Mouse (Mus musculus): ENCODE measurements around the gene Cd109.

Gene Cd109

GRCm38 (mm10) chr9:78646008-78646777 is 30.8 kb downstream of the Cd109 start:
- DNase-seq (ENCODE audit: low spot score): peak; percentile 58

GRCm38 (mm10) chr9:78648641-78649040 is 33.3 kb downstream of the Cd109 start:
- no peak for DNase-seq (ENCODE audit: low spot score)

GRCm38 (mm10) chr9:78649398-78649797 is 34.1 kb downstream of the Cd109 start:
- no peak for DNase-seq (ENCODE audit: low spot score)

GRCm38 (mm10) chr9:78657564-78657963 is 42.2 kb downstream of the Cd109 start:
- DNase-seq (ENCODE audit: low spot score): no peak

- DNase-seq (ENCODE audit: low spot score): no peak
These were observed 56.2 kb downstream of the Cd109 start for GRCm38 (mm10) chr9:78671446-78671985.

GRCm38 (mm10) chr9:78700691-78701090 is 85.3 kb downstream of the Cd109 start:
- DNase-seq (ENCODE audit: low spot score): peak; percentile 64

- DNase-seq (ENCODE audit: low spot score): no peak
These were observed 87.3 kb downstream of the Cd109 start for GRCm38 (mm10) chr9:78702509-78703239.

- DNase-seq (ENCODE audit: low spot score): no peak
These were observed 105.8 kb downstream of the Cd109 start for GRCm38 (mm10) chr9:78720888-78721798.

- DNase-seq (ENCODE audit: low spot score): no peak
These were observed 116.6 kb downstream of the Cd109 start for GRCm38 (mm10) chr9:78731931-78732330.

GRCm38 (mm10) chr9:78735519-78735918 is 120.2 kb downstream of the Cd109 start:
- no peak for DNase-seq (ENCODE audit: low spot score)

- no peak for DNase-seq (ENCODE audit: low spot score)
These were observed 126.7 kb downstream of the Cd109 start for GRCm38 (mm10) chr9:78742012-78742411.

GRCm38 (mm10) chr9:78750246-78750645 is 134.9 kb downstream of the Cd109 start:
- peak; percentile 18 for DNase-seq (ENCODE audit: low spot score)
